Mouse (Mus musculus) liver, embryonic 14.5 days (tissue): ENCODE results near the gene Hist1h2ac.

ENCODE experiments used
- CTCF ChIP-seq: IDR thresholded peaks from 2 replicates; pipeline ENCODE4 v1.5.1; 2016; ENCODE audit warnings: antibody characterized with exemption, low read depth, control low read depth
- EP300 ChIP-seq: IDR thresholded peaks from 2 replicates; pipeline ENCODE4 v1.6.1; 2016; ENCODE audit warnings: antibody characterized with exemption, low read depth

DNA sequence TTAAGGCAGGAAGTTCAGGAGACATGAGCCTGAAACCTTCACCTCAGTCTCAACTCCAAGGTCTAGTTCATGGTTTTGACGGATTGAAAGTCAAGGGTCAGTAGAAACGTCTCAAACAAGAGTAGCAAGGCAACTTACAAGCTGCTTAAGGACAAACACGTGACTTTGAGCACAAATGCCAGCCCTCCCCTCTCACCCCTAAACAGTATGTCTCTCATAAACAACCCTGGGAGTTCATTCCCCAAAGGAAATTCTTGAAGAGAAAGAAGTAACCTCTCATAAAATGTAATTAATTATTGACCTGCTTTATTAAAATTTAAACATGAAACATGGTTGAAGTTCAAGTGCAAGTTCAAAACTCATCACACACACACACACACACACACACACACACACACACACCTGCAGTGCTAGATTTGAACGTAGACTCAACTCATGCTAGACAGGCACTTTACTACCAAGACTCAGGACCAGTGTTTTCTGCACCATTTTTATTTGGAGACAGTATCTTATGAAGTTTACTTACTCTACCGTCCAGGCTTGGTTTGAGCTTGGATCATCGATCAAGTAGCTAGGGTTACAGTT lies 10.2 kb upstream of the Hist1h2ac start:
- TF ChIP-seq CTCF, result no peak
- no peak for TF ChIP-seq EP300
